Mouse (Mus musculus) E14TG2a.4 (cell line): Measurements from ENCODE around the gene Ptprn2.

Source experiments
- CTCF ChIP-seq: conservative IDR thresholded peaks from 2 replicates; pipeline ENCODE4 v1.5.1; 2014; ENCODE audit warnings: low read length
- NANOG ChIP-seq: IDR thresholded peaks from 2 replicates; pipeline ENCODE4 v1.6.1; 2014; ENCODE audit warnings: borderline replicate concordance, low read length, mixed read lengths
- POU5F1 ChIP-seq: IDR thresholded peaks from 2 replicates; pipeline ENCODE4 v1.6.1; 2014; ENCODE audit warnings: low read length, borderline replicate concordance

DNA sequence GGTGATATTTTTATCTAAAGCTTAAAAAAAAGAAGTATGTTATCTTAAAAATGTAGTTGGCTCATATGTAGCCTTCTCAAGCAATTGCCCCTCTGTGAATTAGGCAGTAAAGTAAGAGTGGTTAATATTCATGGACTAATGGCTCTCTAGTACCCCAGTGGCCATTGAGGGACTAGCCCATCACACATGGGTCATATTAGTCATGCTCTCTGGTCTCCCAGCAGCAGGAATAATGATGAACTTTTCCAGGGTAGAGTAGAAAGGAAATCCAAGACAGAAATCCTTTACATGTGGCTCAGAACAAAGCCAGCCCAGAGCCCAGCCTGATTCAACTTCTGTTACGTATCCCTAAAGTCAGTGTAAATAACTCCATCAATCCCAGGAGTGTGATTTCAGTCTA lies 779.7 kb downstream of the Ptprn2 start:
- TF ChIP-seq CTCF (no peak), POU5F1 (no peak), NANOG (no peak)
